Mouse (Mus musculus): ENCODE measurements around the gene Dynlt1f. TPM values are rescaled to one million over a fixed set of nuclear protein-coding genes. Genes with fewer than 3 reads are reported as not detected.
"Not testable (repeated sequence)": the region's sequence is repeated elsewhere in the genome, so short reads cannot be mapped to it uniquely, and the experiment has no call there.

Dynlt1f gene
- polyA plus RNA-seq, 1 experiment from 2014 or later = 64.6 TPM

- H3K9ac ChIP-seq (ENCODE audit: low read depth, low read length); H3K4me3 ChIP-seq (ENCODE audit: low read depth, low read length); ATAC-seq (ENCODE audit: low read depth); H3K36me3 ChIP-seq (ENCODE audit: control insufficient read depth, insufficient read depth); H3K4me1 ChIP-seq (ENCODE audit: control insufficient read depth, low read depth, low read length); H3K27me3 ChIP-seq (ENCODE audit: control insufficient read depth, insufficient read depth, low read depth, low read length); H3K4me2 ChIP-seq (ENCODE audit: low read depth, low read length); H3K27ac ChIP-seq (ENCODE audit: low read length); H3K9me3 ChIP-seq (replicated peaks; ENCODE audit: control insufficient read depth, low read length): not testable (repeated sequence)
- WGBS (ENCODE audit: insufficient replicate concordance) = 66% methylated on average over 5 of the region's 8 CpGs
Observed at GRCm38 (mm10) chr17:6600216-6600911, 55.3 kb downstream of the Dynlt1f start.

GRCm38 (mm10) chr17:6598356-6598755 lies 57.3 kb downstream of the Dynlt1f start:
- 69% methylated on average over 6 of the region's 7 CpGs for WGBS (ENCODE audit: insufficient replicate concordance)
- ATAC-seq (ENCODE audit: low read depth); H3K36me3 ChIP-seq (ENCODE audit: control insufficient read depth, insufficient read depth); H3K27me3 ChIP-seq (ENCODE audit: control insufficient read depth, insufficient read depth, low read depth, low read length); H3K9me3 ChIP-seq (replicated peaks; ENCODE audit: control insufficient read depth, low read length); H3K27ac ChIP-seq (ENCODE audit: low read length); H3K9ac ChIP-seq (ENCODE audit: low read depth, low read length); H3K4me1 ChIP-seq (ENCODE audit: control insufficient read depth, low read depth, low read length); H3K4me3 ChIP-seq (ENCODE audit: low read depth, low read length); H3K4me2 ChIP-seq (ENCODE audit: low read depth, low read length): not testable (repeated sequence)

Other genes starting within 250 kb of the Dynlt1f start
- gene Dynlt1b, start 225.8 kb downstream of the Dynlt1f start, polyA plus RNA-seq (2015; fragmentation: Nextera tagmentation; extraction: Ambion mirVana) = 198 and 205 TPM in 2 replicates
- gene Dynlt1c, start 54.2 kb downstream of the Dynlt1f start, polyA plus RNA-seq (2015; fragmentation: Nextera tagmentation; extraction: Ambion mirVana) = 8.5 and 9.3 TPM in 2 replicates
- gene Sytl3, start 3.2 kb upstream of the Dynlt1f start, polyA plus RNA-seq (2015; fragmentation: Nextera tagmentation; extraction: Ambion mirVana) = 0.18 and 0.28 TPM in 2 replicates
- gene Ezr, start 126.9 kb upstream of the Dynlt1f start, polyA plus RNA-seq (2015; fragmentation: Nextera tagmentation; extraction: Ambion mirVana) = 43.3 and 44.1 TPM in 2 replicates

All from liver, embryonic 16.5 days (tissue).